Mouse (Mus musculus) naive thymus-derived CD4-positive, alpha-beta T cell, adult 2 months (primary cell): ENCODE measurements around the gene Cc2d2b.
A peak's percentile ranks its signal among the peaks of the same experiment; 100 is the strongest.

Experiments used
- DNase-seq: peaks from one replicate; pipeline ENCODE4 v3.0.0-alpha.2; 2011; ENCODE audit warnings: low read depth

The Cc2d2b gene

GRCm38 (mm10) chr19:40760071-40760470 lies 11.5 kb downstream of the Cc2d2b start:
- DNase-seq, result no peak

GRCm38 (mm10) chr19:40762023-40762759 lies 13.6 kb downstream of the Cc2d2b start:
- peak; percentile 66 for DNase-seq

- no peak for DNase-seq
Observed at GRCm38 (mm10) chr19:40767189-40767588, 18.6 kb downstream of the Cc2d2b start.

- no peak for DNase-seq
Observed at GRCm38 (mm10) chr19:40769341-40769770, 20.8 kb downstream of the Cc2d2b start.

GRCm38 (mm10) chr19:40788004-40788714 lies 39.6 kb downstream of the Cc2d2b start:
- DNase-seq, result peak; percentile 36

GRCm38 (mm10) chr19:40788715-40789084 lies 40.1 kb downstream of the Cc2d2b start:
- DNase-seq, result peak; percentile 42

- DNase-seq, result no peak
Observed at GRCm38 (mm10) chr19:40805176-40805737, 56.7 kb downstream of the Cc2d2b start.

GRCm38 (mm10) chr19:40809858-40810257 lies 61.3 kb downstream of the Cc2d2b start:
- peak; percentile 50 for DNase-seq

GRCm38 (mm10) chr19:40811840-40812239 lies 63.3 kb downstream of the Cc2d2b start:
- DNase-seq, result no peak

GRCm38 (mm10) chr19:40812778-40813177 lies 64.2 kb downstream of the Cc2d2b start:
- DNase-seq, result no peak

GRCm38 (mm10) chr19:40813385-40813784 lies 64.8 kb downstream of the Cc2d2b start:
- DNase-seq, result no peak

GRCm38 (mm10) chr19:40815645-40816183 lies 67.2 kb downstream of the Cc2d2b start:
- DNase-seq, result no peak

- DNase-seq, result no peak
Observed at GRCm38 (mm10) chr19:40817901-40818532, 69.5 kb downstream of the Cc2d2b start.

- DNase-seq, result peak; percentile 66
Observed at GRCm38 (mm10) chr19:40818764-40819163, 70.2 kb downstream of the Cc2d2b start.

GRCm38 (mm10) chr19:40821306-40821825 lies 72.8 kb downstream of the Cc2d2b start:
- DNase-seq, result no peak

GRCm38 (mm10) chr19:40825636-40826035 lies 77.1 kb downstream of the Cc2d2b start:
- no peak for DNase-seq

- no peak for DNase-seq
Observed at GRCm38 (mm10) chr19:40826735-40827134, 78.2 kb downstream of the Cc2d2b start.

- DNase-seq, result no peak
Observed at GRCm38 (mm10) chr19:40830198-40830597, 81.6 kb downstream of the Cc2d2b start.

- DNase-seq, result peak; percentile 94
Observed at GRCm38 (mm10) chr19:40830703-40831415, 82.3 kb downstream of the Cc2d2b start, which contains the start of gene Ccnj. Gene Ccnj, plus strand, starts transcription at chr19:40831279.

- DNase-seq, result peak; percentile 43
Observed at GRCm38 (mm10) chr19:40831416-40832201, 83.1 kb downstream of the Cc2d2b start.
